Mouse (Mus musculus) forebrain, embryonic 12.5 days (tissue): ENCODE measurements at regions not wholly inside any gene's neighbourhood (a gene's known extent, or its start where the extent isn't known, plus 50 kb on each side); places are given as distances from the start of the nearest gene placed in this dataset.

Source experiments
- ATAC-seq: fragments of 200-750 bp; cut with Nextera tagmentation; 2 replicates; pipeline ENCODE4 v1.8.0; 2017; ENCODE audit warnings: moderate TSS enrichment; ENCODE audit not compliant: low FRiP score
- H3K27ac ChIP-seq: fragments of 300-500 bp; sonication (generic); 2 replicates; pipeline ENCODE4 v1.5.1; 2016; ENCODE audit warnings: mild to moderate bottlenecking
- H3K27me3 ChIP-seq: fragments of 300-500 bp; sonication (generic); 2 replicates; pipeline ENCODE4 v1.6.1; 2016; ENCODE audit warnings: mild to moderate bottlenecking
- H3K36me3 ChIP-seq: fragments of 300-500 bp; sonication (generic); replicated peaks from 2 replicates; pipeline ENCODE4 v1.6.1; 2016; ENCODE audit warnings: mild to moderate bottlenecking
- H3K4me1 ChIP-seq: fragments of 300-500 bp; sonication (generic); 2 replicates; pipeline ENCODE4 v1.6.1; 2016
- H3K4me2 ChIP-seq: fragments of 300-500 bp; sonication (generic); 2 replicates; pipeline ENCODE4 v1.6.1; 2016; ENCODE audit warnings: mild to moderate bottlenecking, moderate library complexity
- H3K4me3 ChIP-seq: fragments of 300-500 bp; sonication (generic); replicated peaks from 2 replicates; pipeline ENCODE4 v1.5.1; 2016; ENCODE audit warnings: mild to moderate bottlenecking
- H3K9ac ChIP-seq: fragments of 300-500 bp; sonication (generic); 2 replicates; pipeline ENCODE4 v1.6.1; 2016; ENCODE audit warnings: mild to moderate bottlenecking
- H3K9me3 ChIP-seq: fragments of 300-500 bp; sonication (generic); 2 replicates; pipeline ENCODE4 v1.6.1; 2016
- WGBS: fragments of 180-500 bp; shearing (Covaris S2); methylation state at CpG from one replicate; pipeline ENCODE4 v1.1.7; 2016; 5-methylcytosine and 5-hydroxymethylcytosine counted together

GRCm38 (mm10) chr10:87325769-87326168, 167.7 kb downstream of the Ascl1 start:
- Histone ChIP-seq H3K9ac (no peak overlapping the region), H3K36me3 (no peaks in the 10 kb centered on the region), H3K4me2 (peak overlapping the region; percentile 36), H3K4me3 (no peak overlapping the region), H3K27ac (peak overlapping the region; percentile 59; the same call in 1 of the 2 replicates), H3K27me3 (0 out of 2 replicates have a peak, but pooled peaks cover 4% of the 10 kb centered on the region), H3K4me1 (peaks cover 17% of the 10 kb centered on the region), H3K9me3 (no peaks in the 10 kb centered on the region)
- ATAC-seq: peak; percentile 55; the same call in 1 of the 2 replicates
- WGBS: 19% methylated on average over 6 of the region's 6 CpGs

- Histone ChIP-seq H3K27me3 (0 out of 2 replicates have a peak, but pooled peaks cover 7% of the 10 kb centered on the region), H3K4me2 (peak overlapping the region; percentile 36), H3K4me1 (peaks cover 17% of the 10 kb centered on the region), H3K9me3 (no peaks in the 10 kb centered on the region), H3K9ac (no peak overlapping the region), H3K27ac (peak overlapping the region; percentile 59; the same call in 1 of the 2 replicates), H3K36me3 (no peaks in the 10 kb centered on the region), H3K4me3 (no peak overlapping the region)
- WGBS: 25% methylated on average over 9 of the region's 9 CpGs
- peak; percentile 40; the same call in 1 of the 2 replicates for ATAC-seq
These were observed 168.3 kb downstream of the Ascl1 start for GRCm38 (mm10) chr10:87325143-87325542.

- Histone ChIP-seq H3K27ac (peak overlapping the region; percentile 46; the same call in 1 of the 2 replicates), H3K9ac (no peak overlapping the region), H3K4me3 (peak overlapping the region; percentile 3; the same call in 1 of the 2 replicates), H3K4me1 (peaks cover 20% of the 10 kb centered on the region), H3K4me2 (peak overlapping the region; percentile 40), H3K27me3 (no peaks in the 10 kb centered on the region), H3K9me3 (peaks cover 19% of the 10 kb centered on the region), H3K36me3 (no peaks in the 10 kb centered on the region)
- peak; percentile 83 for ATAC-seq
- 7% methylated on average over 10 of the region's 10 CpGs for WGBS
These were observed 183.8 kb downstream of the Ascl1 start for GRCm38 (mm10) chr10:87309601-87310062.

GRCm38 (mm10) chr10:87308815-87309396, 184.6 kb downstream of the Ascl1 start:
- H3K4me1 ChIP-seq: peaks cover 20% of the 10 kb centered on the region
- peak overlapping the region; percentile 40 for H3K4me2 ChIP-seq
- peak; percentile 56; the same call in 1 of the 2 replicates for ATAC-seq
- H3K4me3 ChIP-seq: no peak overlapping the region
- WGBS: 24% methylated on average over 10 of the region's 10 CpGs
- H3K9me3 ChIP-seq: peaks cover 19% of the 10 kb centered on the region
- no peaks in the 10 kb centered on the region for H3K27me3 ChIP-seq
- 0 out of 2 replicates have a peak overlapping the region, but pooled peaks have one; percentile 46 for H3K27ac ChIP-seq
- H3K9ac ChIP-seq: no peak overlapping the region
- H3K36me3 ChIP-seq: no peaks in the 10 kb centered on the region

GRCm38 (mm10) chr10:87297166-87297565, 196.3 kb downstream of the Ascl1 start:
- Histone ChIP-seq H3K36me3 (no peaks in the 10 kb centered on the region), H3K9me3 (no peaks in the 10 kb centered on the region), H3K27ac (no peak overlapping the region), H3K4me3 (no peak overlapping the region), H3K9ac (no peak overlapping the region), H3K4me2 (no peak overlapping the region), H3K27me3 (no peaks in the 10 kb centered on the region), H3K4me1 (peaks cover 7% of the 10 kb centered on the region)
- 65% methylated on average over 5 of the region's 5 CpGs for WGBS
- no peak for ATAC-seq

- H3K36me3 ChIP-seq: no peaks in the 10 kb centered on the region
- H3K9me3 ChIP-seq: no peaks in the 10 kb centered on the region
- no peak overlapping the region for H3K27ac ChIP-seq
- 11% methylated on average over 2 of the region's 2 CpGs for WGBS
- peak; percentile 36; the same call in 1 of the 2 replicates for ATAC-seq
- H3K9ac ChIP-seq: no peak overlapping the region
- H3K4me3 ChIP-seq: no peak overlapping the region
- no peak overlapping the region for H3K4me2 ChIP-seq
- no peaks in the 10 kb centered on the region for H3K27me3 ChIP-seq
- peaks cover 7% of the 10 kb centered on the region for H3K4me1 ChIP-seq
These were observed 200.1 kb downstream of the Ascl1 start for GRCm38 (mm10) chr10:87293317-87293716.

- no peak overlapping the region for H3K9ac ChIP-seq
- WGBS: 89% methylated on average over 1 of the region's 1 CpGs
- H3K4me3 ChIP-seq: no peak overlapping the region
- H3K4me2 ChIP-seq: no peak overlapping the region
- H3K27ac ChIP-seq: no peak overlapping the region
- no peaks in the 10 kb centered on the region for H3K4me1 ChIP-seq
- no peaks in the 10 kb centered on the region for H3K27me3 ChIP-seq
- no peak for ATAC-seq
- H3K36me3 ChIP-seq: no peaks in the 10 kb centered on the region
- H3K9me3 ChIP-seq: no peaks in the 10 kb centered on the region
These were observed 206.6 kb downstream of the Ascl1 start for GRCm38 (mm10) chr10:87286831-87287230.

- no peaks in the 10 kb centered on the region for H3K9me3 ChIP-seq
- no peak overlapping the region for H3K9ac ChIP-seq
- no peaks in the 10 kb centered on the region for H3K36me3 ChIP-seq
- no peaks in the 10 kb centered on the region for H3K4me1 ChIP-seq
- no peak overlapping the region for H3K4me3 ChIP-seq
- H3K27me3 ChIP-seq: no peaks in the 10 kb centered on the region
- ATAC-seq: no peak
- no peak overlapping the region for H3K27ac ChIP-seq
- H3K4me2 ChIP-seq: no peak overlapping the region
- 83% methylated on average over 2 of the region's 2 CpGs for WGBS
These were observed 209.2 kb downstream of the Ascl1 start for GRCm38 (mm10) chr10:87284296-87284695.
